Mouse (Mus musculus) liver, adult (tissue): ENCODE results near the gene Lrrd1.
"Not testable (repeated sequence)": the region's sequence is repeated elsewhere in the genome, so short reads cannot be mapped to it uniquely, and the experiment has no call there.

Experiments
- GATA4 ChIP-seq: IDR thresholded peaks from 2 replicates; pipeline ENCODE4 v1.6.1; 2014; ENCODE audit warnings: mild to moderate bottlenecking, low read length; ENCODE audit not compliant: insufficient replicate concordance

Lrrd1 gene

DNA sequence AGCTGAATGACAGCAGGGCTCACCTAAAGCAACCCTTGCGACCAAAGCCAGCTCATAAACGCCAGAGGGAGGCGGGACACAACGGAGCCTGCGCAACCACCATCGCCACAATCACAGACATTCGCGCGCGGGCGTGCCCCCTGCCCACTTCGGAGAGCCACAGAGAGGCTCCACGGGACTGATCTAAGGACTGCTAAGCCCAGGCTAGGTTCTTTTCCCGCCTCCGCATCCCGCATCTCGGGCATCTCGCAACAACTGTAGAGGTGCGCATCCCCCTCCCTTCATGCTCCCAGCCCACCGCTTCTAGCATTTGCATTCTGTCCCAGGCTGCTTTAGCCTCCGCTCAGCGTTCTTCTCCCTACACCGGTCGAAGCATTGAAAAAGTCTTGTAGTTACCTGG, at the start of gene Lrrd1:
Lrrd1 (plus strand) TSS at position 148 of the 400 bp plus-strand sequence.
- TF ChIP-seq GATA4, result no peak

DNA sequence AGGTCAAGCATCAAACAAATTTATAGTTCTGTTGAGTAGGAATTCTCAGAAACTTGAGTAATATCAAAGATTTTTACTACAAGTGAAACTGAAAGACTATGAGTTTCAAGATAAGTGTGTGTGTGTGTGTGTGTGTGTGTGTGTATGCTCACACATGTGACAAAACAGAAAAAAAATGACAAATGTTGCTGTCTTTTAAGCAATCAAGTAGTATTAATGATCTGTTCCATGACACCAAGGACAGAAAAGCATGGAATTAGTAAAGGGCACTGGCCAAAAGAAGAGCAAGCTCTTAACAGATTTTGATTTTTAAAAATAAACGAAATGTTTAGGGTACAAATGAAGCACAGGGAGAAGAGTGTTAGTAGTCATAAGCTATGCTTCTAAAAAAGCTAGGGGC, 44.9 kb upstream of the Lrrd1 start:
- no peak for TF ChIP-seq GATA4

DNA sequence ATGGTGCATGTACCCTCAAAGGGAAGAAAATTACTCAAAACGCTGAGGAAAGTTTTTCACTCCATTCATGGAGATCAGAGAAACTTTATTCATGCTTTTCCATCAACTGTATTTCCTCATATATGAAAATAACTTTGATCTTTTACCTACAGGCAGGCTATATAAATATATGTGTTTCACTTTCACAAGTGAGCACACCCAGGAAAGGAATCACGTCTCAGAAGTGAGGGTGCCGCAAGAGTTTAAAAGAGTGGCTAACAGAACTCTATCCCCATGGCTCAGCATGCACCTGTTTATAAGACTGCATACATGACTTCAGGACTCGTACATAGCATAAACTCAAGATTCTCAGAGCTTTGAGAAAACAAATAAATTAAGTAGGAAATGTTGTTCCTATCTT, 44.1 kb upstream of the Lrrd1 start:
- TF ChIP-seq GATA4, result no peak

DNA sequence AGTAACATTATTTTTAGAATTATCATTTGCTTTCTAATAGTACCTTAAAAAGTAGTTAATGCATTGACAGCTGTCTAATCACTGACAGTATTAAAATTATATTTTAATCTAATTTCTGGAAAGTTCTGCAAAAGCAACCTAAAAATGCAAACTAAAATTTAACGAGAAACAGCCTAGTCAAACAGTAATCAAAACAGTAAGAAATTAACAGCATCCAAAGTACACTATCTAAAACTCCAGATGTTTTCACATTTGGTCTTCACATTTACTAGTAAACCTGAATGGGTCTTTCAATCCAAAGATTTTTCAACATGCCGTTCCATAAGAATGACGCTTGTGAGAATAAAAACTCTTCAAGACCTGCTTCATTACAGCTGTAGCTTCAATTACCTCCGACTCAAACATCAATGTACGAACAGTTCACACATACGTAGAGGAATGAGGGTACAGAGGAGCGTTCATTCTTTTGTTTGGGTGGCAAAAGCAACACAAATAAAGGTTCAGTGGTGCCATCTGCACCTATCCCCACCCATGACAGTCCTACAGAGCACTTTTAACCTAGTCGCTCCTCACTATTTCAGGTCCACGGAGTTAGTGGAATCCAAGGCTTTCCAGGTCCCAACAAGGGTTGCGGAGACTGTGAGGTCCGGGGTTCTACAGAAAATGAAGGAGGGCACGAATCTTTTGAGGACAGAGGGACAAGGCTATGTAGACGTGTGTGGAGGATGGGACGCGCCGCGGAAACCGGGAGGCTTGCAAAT, 43.1 kb upstream of the Lrrd1 start:
- no peak for TF ChIP-seq GATA4

DNA sequence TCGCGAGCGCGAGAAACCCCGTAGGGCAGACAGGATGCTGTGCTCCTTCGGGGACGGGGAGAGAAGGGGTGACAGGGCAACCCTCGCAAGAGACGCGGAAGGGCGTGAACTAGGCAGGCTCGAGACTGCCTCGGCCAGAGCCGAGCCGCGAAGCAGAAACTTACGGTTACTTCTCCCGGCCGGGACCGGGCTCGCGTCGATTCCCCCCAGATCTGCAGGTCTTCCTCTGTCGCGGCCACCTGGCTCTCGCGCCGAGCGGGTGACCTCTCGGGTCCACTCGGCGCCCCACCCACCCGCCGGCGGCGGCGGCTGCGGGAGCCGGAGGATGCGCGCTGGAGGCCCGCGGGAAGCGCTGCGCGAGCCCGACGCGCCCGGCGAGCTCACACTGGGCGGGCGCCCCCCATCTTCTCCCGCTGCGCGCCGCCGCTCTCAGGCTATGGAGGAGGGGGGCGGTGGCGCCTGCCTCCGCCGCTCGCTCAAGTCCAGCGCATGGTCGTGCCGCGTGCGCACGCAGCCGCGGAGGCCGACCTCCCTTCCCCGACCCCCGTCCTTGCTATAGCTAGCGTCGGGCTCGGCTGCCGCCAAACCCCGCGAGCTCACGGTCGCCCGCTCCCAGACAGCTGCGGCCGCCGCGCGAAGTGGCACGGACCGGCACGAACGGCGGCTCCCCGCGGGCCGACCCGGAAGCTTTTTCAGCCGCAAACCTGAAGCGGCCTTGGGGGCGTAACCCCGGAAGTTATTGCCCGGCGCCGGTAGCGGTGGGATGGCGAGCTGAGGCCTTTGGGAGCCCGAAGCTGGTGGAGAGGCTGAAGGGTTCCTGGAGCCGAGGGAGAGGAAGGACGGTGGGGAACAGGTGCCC, 42.3 kb upstream of the Lrrd1 start, which contains the start of the genes Ankib1 and Krit1:
Ankib1 (minus strand) TSS at position 493 of the 859 bp plus-strand sequence.
Krit1 (plus strand) TSS at position 752 of the 859 bp plus-strand sequence.
- TF ChIP-seq GATA4, result no peak

DNA sequence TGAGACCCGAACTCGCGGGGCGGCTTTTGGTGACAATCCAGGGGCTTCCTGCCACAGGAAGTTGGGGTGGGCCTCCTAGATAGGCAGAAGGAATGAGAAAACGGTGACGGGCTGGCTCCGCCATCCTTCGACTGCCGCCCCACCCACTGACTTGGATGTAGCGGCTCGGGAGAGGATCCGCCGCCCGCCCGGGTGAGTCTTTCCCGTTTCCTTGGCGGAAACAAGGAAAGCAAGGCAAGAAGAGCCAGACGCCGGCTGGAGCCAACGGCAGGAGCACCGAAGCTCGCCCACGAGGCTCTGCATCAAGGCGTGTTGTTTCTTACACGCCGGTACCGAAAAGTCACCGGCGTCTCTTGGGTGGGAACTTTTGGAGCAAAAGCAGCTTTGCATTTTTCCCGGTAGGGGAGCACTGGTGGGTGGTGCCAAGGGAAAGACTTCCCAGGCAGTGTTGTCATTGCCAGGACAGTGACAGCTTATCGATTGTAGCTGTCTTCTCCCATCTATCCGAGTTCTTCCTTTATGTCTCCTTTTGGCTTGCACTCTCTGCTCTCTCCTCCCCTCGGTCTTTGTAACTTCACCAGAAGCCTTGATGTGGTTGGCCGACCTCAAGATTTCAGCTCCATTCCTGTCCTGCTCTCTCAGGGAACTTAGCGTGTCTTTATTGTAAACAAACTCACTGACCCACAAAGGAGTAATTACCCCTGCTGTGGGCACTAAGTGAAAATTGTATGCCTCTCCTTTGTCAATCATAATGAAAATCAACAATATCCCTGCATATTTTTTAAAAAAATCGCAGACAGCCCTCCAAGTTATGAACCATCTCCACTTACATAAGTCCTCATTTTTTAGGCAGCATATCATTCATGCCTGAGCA, 41.4 kb upstream of the Lrrd1 start:
- no peak for TF ChIP-seq GATA4

DNA sequence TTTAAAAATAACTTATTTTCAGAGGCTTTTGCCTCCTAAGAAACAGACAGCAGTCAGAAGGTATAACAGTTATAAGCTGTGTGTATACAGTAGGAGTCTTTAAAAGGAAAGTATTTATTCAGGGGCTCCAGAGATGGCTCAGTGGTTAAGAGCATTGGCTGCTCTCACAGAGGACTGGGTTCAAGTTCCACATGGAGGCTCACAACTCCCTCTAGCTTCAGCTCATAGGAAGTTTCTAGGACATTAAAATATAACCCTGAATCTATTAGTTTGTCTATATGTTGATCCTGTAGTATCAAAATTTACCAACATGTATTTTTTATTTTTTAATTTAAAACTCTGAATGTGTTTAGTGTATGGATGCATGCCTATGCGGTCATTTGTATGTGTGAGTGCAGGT, 36.5 kb upstream of the Lrrd1 start:
- no peak for TF ChIP-seq GATA4

DNA sequence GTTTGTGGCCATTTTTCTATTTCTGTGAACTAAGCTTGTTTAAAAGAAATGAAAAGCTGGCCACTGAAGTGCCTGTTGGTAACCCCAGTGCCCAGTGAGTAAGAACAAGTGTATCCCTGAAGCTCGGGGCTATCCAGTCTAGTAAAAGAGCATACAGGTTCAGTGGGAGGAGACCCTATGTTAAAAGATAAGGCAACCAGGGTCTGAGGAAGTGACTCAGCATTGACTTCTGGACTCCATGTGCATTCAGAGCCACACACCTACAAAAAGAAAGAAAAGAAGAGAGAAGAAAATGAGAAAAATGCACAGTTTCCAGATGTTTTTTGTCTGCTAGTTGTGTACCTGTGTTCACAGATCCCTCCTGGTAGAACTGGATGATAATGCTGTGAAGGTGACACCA, 10.9 kb upstream of the Lrrd1 start:
- no peak for TF ChIP-seq GATA4

DNA sequence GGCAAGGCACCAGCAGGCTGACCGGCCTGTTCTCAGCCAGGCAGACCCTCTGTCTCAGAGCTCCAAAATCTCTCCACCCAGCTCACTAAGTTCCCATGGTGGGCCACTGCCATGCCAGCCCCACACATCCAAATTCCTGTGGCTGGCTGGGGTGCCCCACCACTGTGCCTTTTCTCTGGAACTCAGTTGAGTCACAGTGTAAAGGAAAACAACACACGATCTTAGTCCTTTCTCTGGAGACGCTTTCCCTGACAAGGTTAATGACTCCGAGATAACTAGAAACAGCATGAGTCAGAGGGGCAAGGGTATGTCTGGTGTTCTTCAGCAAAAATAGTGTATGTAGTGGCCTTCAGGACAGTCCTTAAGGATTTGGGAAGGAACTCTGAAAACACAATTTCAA, 25.2 kb downstream of the Lrrd1 start:
- no peak for TF ChIP-seq GATA4

DNA sequence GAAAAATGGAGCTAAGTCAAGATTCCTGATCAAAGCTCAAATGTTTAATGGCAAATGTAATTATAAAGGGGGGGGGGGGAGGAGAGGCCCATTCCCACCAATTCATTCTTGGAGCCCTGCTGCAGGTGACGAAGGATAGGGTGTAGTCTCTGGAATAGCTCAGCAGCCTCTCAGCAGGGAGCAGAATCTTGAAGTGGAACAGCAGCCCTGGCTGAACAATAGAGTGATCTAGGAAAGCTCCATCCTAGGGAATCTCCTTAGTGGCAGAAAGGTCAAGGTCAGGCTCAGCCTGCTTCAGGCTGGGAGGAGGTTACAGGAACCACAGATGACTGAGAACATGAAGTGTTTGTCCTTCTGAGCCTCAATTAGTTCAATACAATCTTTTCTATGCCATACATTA, 27.4 kb downstream of the Lrrd1 start:
- TF ChIP-seq GATA4, result no peak

DNA sequence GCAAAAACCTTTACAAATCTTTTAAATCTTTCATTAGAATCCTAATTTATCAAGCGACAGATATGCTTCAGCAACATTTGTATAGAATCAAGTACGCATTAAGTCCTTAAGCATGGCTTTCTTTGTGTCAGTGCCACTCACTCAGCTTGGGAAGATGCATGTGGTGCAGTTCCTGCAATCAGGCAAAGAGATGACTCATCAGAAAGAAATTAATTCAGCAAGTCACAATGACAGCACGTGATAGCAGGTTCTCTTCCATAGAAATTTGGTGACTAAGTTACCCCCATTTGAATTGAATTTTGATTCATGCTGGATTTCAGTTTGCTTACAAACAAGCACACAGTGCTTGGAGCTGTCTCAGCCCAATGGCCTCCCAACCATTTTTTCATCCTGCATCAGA, 28.5 kb downstream of the Lrrd1 start:
- TF ChIP-seq GATA4, result no peak

DNA sequence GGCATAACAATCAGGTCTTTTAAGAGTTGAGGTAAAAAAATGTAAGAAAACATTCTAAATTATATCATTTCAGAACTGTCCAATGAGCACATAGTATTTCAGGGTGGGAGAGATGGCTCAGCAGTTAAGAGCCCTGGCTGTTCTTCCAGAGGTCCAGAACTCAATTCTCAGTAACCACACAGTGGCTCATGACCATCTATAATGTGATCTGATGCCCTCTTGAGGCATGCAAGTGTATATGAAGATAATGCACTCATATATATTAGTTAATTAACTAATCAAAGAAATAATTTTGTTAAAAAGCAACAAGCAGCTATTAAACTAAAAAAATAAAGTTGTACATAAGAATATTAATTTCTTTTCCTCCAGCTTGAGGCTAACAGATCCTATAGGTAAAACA, 44.2 kb downstream of the Lrrd1 start:
- TF ChIP-seq GATA4, result no peak

DNA sequence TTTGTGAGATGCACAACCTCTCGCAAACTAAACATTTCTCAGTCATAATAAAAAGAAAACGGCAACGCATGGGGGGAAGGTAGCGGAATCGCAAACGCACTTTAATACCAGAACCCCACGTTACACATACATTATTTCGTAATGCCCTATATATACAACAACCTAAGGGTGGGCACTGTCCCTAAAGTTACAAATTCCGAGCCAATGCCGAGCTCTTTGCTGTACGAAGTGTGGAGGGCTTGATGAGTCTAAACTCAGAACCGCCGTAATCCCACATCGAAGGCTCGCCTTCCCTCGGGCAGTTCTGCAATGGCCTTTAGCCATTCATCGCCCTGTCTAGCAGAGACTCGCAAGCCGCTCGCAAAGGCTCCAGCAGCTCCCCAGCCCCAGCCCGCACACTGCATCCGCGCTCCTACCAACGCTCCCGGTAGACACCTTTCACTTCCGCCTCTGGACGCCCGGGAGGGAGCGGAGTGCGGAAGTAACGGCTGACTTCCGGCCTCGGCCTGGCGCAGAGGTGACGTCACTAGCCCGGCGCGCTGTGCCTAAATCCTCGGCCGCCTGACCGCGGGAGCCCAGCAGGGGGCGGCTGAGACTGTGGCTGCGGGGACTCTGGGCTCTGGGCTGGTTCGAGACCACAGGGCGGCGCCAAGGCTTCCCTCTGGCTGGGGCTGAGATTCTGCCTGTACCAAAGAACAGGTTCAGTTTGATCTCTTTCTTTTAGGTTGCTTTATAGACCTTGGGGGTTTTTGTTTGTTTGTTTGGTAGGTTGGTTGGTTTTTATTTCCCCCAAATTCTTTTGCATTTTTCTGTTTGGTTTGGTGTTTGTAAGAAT, 48.7 kb downstream of the Lrrd1 start, which contains the start of gene Mterf1a:
Mterf1a (minus strand) TSS at position 475 of the 835 bp plus-strand sequence.
- not testable (repeated sequence) for TF ChIP-seq GATA4

DNA sequence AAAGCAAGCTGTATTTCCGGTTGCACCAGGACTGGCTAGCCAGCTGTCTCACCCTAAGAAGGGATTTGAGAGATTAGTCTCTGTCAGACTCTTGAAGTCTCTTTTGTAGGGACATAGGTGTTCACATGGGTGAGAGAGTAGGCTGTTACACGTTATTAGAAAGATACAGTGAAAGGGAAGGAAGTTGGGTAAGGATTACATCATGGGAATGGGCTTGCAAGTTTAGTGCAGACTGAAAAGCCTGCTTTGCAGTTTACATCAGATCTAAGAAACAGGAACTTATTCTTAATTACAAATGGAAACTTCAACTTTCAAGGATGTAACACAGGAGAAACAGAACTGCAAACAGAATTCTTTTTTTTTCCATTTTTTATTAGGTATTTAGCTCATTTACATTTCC, 60.5 kb downstream of the Lrrd1 start:
- no peak for TF ChIP-seq GATA4
